Mouse (Mus musculus) testis, postnatal 10 days (tissue): ENCODE results near the gene Nr2e1.

Experiments used
- DNase-seq: peaks from one replicate; pipeline ENCODE4 v3.0.0; 2021; ENCODE audit warnings: low spot score

Nr2e1 gene

DNA sequence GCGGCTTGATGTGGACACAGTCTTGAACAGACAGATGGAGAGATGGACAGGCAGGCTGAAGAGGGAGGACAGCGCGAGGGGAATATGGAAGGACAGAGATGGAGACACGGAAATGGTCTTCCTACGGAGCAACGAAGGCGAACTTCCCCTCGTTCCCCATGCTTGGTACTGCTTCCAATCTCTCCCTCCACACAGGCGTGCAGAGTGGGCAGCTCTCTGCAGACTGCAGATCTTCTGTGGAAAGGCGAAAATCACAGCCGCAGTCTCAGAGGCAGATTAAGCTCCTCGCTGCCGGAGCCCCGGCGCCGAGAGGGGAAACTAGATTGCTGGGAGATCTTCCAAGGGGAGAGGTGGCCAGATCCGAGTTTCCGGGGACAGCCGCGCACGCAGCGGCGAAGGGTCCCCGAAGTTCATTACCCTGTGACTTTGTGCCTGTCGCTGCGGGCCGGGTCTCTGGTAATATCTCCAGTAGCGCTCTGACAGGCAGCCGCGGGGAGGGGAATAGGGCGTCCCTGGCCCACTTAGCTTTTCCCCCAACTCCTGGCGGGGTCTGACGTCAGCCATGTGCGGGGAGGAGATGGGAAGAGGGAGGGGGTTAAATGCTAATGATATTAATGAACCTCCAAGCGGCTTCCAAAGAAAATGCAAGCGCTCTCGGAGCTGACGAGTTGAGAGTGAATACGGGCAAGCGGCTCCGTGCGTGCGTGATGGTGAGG is at the start of gene Nr2e1, which contains the start of gene Ostm1:
Nr2e1 (minus strand) TSS at position 476 of the 716 bp plus-strand sequence.
Ostm1 (plus strand) TSS at position 666 of the 716 bp plus-strand sequence.
- DNase-seq, result no peak

DNA sequence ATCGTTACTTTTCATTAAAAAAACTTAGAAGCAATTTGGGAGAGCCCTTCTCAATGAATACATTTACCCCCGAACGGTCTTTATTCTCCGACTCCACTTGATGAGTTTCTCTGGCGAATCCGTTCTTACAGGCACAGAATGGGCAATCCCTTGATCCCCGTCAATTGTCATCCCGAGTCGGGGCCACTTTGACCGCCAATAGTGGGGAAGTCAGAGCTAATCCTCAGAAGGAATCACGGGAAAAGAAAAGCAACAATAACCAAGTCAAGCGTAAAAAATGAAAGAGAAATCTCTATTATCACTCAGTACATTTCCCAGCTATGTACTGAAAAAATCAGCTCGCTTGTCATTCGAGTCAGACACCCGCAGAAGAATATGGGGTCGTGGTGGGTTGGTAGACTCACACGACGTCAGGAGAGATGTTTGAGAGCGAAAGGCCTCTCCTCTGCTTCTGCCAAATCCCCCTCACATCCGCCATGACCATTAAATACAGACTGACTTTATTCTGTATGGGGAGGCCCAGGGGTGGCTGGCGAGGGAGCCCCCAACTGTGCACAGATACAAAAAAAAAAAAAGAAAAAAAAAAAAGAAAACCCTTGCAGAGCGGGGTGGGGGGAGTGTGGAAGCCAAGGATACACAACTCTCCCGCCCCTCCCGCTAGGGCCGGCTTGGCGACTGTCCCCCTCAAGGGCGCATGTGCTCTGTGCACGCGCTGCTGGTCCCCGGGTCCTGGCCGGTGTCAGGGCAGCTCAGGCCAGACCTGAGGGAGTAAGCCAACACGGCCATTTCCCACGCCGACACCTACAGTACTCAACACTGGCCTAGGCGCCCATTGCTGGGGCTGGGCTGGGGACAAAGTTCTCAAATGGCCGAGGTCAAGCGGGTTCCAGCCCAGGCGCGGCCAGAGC is 49.3 kb upstream of the Nr2e1 start:
- DNase-seq, result no peak

DNA sequence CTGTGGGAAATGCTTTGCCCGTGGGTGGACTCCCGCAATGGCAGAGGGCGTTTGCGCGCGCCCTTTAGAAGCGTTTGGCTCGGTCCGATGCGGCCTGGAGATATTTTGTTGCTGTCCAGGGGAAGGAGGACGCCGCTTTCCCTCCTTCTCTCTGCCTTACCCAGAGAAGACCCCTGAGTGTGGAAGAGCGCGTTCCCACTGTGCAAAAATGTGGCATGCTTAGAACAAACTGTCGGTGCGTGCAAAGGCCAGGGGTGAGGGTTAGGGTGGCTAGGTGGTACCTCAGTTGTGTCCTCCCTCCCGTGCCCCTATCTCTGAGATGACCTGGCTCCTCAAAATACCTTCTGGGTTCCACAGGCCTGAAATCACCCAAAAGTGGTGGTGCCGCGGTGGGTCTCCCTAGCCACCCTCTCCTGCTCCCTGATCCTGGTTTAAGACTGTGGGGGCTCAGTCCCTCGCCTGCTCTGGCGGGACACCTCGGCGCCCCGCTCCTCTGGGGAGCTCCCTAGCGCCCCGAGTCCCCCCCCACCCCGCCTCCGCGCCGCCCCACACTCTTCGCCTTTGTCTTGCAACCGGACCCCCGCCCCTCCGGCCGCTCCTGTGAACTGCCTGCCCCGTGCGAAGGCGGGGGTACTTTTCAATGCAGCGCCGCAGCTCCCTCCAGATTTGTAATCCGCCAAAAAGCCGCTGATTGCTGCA is 48.5 kb upstream of the Nr2e1 start:
- no peak for DNase-seq

DNA sequence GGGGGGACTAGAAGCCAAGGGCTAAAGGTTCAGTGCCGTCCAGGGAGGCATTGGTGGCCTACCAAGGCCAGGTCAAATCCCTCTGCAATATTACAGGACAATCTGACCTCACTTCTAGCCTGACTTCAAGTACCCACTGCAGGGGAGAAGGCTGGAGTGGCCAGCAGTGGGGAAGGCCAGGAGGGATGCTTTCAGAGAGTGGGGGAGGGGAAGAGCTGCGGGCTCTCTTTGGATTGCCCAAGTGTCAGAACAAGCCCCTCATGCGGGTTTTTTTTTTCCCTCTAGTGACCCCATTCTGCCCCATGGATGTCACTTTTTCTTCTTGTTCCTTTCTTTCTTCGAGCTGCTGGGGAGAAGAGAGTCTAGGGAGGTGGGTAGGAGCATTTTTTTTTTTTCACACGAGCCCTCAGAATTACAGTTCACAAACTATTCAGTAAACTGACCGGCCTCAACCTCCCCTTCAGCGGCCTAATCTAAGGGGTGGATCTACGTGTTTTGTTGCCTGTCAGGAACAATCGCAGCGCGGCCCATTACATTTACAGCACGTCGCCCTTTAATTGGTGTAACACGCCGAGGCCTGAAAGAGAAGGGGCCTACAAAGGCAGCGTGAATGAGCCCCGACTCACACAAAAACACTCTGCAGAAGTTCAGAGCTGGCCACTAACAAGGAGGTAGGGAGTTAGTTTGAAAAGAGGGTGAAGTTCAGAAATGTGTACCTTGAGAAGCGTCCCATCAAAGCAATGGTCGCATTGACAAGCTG is 47.3 kb upstream of the Nr2e1 start:
- DNase-seq, result no peak

DNA sequence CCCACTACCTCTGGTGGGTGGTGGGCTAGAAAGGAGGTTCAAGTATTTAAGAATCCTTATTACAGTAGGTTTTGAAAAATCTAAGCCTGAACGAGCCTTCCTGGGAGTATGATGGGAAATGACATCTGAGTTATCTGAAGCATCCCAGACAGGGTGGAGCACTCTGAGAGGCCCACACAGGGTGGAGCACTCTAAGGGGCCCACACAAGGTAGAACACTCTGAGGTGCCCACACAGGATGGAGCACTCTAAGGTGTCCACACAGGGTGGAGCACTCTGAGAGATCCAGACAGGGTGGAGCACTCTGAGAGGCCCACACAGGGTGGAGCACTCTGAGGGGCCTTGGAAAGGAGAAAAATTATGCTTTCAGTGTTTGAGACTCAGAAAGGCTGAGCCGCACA is 42.5 kb upstream of the Nr2e1 start:
- DNase-seq, result no peak

DNA sequence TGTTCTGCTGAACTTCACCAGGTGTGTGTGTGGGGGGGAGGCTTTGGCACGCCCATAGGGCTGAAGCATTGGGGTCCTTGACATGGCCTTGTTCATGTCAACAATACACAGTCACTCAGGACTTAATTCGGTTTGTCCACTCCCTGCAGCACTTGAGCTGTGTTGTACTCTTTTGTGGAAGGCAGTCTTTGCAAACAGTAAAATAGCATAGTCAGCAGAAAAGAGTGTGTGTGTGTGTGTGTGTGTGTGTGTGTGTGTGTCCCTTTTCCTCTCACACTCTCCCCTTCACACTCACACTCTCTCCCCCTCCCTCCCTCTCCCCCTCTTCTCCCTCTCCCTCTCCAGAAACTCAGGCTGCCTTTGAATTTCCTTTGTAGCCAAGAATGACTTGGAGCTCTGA is 34.9 kb upstream of the Nr2e1 start:
- no peak for DNase-seq

DNA sequence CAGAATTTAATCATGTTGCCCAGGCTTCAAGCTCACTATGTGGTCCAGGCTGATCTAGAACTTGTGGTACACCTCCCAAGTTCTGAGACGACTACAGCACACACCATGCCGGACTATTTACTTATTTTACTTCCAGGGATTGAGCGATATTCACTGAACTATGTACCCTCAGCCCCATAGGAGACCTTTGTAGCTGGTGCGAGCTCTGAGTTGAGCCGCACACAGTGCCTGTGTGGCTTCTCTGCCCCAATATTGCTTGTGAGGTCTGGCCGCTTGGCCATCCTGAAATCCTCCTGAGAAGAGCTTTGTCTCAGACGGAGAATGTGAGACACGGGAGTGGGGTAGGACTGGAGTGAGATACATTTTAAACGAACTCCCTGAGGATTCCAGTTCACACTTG is 31.3 kb upstream of the Nr2e1 start:
- DNase-seq, result no peak

DNA sequence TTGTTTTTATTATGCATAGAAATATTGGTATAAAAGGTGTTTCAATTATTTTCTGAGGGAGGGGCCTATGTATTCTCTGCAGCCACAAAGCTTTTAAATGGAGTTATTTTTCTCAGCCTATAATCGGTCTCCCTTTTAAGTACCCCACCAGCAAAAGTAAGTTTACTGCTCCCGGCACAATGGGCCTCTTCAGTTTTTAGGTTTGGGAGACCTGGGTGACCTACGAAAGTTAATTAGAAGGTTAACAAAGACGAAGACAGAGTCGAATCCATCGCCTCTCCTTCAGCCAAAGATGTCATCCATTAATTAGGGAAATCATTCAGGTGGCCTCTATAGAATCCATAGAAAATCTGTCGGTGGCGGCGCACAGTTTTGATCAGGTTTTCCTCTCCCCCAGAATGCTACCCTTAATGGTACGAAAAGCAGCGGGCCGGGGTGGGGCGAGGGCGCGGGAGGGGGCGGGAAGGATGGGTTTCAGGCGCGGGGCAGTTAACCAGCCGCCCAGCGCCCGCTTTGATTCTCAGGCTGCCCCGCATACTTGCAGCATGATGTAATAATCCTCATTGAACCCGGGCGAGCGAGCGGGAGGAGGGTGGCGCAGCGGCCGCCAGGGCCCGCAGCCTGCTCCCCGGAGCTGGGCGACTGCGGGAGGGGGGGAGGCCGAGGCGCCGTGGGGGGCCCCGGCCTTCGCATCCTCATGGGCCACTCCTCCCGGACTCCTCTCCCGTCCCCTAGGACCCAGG is 30.4 kb upstream of the Nr2e1 start:
- no peak for DNase-seq

DNA sequence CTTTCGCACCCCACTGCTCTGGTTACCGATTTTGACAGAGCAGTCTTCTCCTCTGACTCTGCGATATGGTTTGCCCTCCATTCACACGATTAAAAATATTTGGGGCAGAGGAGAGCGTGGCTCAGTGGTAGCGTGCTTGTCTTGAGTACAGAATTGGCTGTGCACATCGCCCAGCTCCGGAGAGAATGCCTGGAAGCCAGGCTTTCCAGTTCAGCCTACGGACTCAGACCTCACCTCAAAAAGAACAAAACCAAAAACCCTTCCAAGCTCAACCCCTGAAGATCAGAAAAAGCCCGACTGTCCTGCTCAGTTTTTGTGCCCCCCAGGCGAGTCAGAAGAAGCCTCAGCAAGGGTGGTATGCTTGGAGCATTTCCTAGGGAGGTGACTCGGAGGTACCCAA is 29.6 kb upstream of the Nr2e1 start:
- DNase-seq, result no peak

DNA sequence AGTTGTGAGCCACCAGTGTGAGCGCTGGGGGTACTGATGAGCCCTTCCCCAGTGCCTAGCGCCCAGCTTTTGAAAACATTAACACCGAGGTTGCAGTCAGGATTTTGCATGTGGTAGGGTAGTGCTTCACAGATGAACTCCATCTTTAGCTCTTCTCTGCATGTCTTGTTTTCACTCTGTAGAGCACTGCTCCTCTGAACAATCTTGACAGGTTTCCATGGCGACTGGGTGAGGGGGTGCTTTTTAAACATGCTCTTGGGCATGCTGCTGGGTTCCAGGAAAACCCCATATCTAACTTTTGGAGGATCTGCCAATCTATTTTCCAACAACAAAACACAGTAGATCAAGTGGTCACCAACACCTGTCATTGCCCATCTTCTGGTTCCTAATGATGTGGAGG is 23.3 kb upstream of the Nr2e1 start:
- no peak for DNase-seq

DNA sequence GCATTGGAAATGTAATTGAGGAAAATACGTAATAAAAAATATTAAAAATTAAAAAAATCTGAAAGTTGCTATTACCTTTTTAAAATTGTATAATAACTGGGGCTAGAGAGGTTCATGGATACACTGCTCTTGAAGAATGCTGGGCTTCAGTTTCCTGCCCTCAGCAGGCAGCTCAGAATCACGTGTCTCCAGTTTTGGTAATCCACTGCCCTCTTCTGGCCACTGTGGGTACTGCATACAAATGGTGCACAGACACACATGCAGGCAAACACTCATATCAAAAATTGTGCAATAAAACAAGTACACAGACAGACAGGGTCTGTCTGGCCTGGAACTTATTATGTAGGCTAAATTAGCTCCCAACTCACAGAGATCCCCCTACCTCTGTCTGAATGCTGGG is 21.4 kb upstream of the Nr2e1 start:
- no peak for DNase-seq

DNA sequence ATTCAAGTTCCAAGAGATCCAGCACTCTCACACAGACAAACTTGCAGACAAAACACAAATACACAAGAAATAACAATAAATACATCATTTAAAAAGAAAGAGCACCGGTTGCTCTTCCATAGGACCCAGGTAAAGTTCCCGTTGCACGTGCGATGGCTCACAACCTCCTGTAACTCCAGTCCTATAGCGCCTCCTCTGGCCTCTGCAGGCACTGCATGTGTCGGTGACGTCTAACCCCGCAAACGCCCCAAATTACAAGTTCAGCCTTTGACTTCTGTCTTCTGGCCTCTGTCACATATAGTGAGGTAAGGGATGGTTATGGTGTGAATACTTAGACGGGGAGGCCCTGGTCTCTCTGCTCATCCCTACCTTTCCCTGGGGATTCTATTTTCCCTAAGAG is 18.1 kb upstream of the Nr2e1 start:
- peak; percentile 70 for DNase-seq

DNA sequence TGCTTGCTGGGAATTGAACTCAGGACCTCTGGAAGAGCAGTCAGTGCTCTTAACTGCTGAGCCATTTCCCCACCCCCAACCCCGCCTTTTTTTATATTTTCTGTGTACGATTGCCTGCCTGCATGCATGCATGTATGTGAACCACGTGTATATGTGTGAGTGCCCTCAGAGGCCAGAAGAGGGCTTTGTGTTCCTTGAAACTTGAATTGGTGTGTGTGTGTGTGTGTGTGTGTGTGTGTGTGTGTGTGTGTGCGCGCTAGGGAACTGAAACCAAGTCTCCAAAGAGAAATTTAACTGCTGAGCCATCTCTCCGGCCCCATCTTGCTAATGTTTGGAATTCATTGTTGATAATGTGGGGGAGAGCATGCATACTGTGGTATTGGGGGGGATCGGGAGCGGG is 15.2 kb upstream of the Nr2e1 start:
- no peak for DNase-seq

DNA sequence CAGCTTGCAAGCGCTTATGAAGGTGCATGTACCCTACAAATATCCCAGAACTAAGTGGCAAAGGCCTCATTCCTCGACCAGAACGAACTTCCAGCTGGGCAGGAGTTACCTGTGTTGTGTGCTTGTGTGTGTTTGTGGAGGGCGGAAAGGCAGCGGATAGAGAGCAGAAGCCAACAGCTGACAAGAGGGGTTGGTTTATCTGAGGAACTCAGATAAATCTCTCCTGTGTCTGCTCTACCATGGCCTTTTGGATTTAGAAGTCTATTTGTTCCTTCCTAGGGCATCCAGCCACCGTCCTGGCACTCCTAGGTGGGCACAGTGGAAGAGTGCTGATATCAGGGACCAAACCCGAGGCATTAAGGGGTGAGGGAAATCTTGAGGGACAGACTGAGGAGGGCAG is 9.8 kb upstream of the Nr2e1 start:
- no peak for DNase-seq

DNA sequence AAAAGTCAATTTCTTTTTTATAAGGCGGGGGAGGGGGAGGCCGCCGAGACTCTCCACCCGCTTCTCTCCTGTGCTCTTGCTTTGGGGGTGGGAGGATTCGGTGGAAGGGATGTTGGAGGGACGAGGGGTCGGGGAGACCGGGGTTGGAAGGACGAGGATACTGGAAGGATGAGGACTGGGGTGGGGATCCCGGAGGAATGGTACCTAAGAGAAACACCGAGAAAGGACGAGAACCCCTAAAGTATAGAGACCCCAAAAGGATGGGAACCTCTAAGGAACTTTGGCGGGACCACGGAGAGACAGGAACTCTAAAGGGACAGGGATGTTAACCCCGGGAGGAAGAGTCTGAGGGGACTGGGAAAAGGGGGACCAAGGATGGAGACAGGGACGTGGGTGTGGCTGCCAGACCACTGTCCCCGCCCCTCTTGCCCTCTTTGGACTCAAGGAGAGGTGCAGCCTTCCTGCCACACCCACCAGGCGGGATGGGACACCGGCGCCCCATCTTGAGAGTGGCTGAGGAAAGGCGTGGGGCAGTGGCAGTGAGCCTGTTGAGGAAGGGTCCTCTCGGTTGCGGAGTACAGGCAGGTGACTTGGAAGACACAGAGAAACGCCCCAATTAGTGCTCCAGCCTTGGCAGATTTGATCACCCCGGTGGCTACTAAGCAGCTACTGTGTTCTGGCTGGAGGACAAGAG is 8.7 kb upstream of the Nr2e1 start:
- DNase-seq, result no peak

DNA sequence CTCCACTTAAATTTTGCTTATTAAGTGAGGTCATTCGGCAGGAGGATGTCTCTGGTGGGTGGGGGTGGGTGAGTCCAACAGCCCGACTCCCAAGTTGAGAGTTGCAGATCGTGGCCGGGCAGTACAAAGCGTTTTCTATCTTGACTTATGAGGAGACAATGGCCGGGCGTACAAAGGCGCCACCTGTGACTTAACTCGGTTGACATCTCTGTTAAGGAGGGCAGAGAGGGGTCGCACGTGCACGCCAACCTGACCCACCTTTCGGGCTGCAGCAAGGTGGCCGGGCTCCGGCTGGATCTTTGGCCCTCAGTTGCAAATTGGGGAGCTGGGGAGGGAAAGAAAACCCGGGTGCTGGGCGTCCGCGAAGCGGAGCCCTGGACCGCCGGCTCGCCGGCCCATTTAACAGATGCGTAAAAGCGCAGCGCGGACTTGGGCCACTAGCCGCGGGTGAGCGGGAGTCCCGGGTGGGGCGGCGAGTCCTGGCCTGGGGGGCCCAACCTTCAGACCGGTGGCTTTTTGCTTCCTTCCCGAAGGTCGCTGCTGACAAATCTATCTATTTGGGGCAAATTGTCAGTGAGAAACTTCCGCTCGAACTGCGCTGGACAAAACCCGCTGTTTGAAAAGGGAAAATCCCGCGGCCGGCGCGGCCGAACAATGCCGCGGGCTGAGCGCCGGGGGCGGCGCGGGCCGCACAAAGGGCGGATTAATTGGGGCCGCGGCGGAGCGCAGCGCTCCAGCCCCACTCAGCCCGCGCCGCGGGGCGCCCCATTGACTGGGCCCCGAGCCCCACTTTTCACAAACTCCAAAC is 8.0 kb upstream of the Nr2e1 start:
- DNase-seq, result no peak

DNA sequence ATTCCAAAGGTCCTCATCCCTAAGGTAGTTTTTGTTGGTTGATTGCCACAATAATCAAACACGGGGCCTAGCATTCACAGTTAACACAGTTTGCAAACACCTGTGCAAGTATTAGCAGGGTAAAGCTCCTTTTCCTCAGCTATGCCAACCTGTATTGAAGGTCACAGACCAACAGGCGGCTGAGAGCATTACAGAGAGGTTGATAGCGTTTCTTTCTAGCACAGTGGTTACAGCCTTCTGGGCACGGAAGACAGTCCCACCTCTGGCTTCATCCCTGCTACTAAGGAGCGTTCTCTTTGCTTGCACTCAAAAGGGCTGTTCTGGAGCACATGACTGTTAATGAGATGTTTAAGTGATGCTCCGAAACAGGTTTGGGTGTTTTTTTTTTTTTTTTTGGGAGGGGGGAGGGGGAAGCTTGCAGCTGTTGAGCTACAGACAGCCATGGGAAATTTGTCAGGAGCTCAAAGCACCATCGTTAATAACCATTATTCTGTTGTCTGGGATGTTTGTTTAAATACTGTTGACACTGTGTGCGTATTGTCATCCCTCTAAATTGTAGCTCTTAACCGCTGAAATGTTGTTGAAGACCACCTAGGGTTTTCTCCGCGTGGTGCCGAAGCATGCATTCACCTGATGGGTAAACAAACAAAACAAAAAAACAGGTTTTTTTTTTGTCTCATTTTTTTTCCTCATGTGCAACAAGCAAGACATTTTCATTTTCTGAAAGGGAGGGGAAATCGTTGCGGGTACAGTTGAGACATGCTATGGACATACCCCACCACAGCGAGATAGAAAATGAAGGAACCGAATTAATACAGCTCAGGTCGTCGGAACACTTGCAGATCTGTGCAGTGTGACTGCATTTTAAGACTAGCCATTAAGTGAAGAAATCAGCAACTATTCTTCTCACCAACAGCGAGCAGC is 7.1 kb upstream of the Nr2e1 start:
- DNase-seq, result no peak

DNA sequence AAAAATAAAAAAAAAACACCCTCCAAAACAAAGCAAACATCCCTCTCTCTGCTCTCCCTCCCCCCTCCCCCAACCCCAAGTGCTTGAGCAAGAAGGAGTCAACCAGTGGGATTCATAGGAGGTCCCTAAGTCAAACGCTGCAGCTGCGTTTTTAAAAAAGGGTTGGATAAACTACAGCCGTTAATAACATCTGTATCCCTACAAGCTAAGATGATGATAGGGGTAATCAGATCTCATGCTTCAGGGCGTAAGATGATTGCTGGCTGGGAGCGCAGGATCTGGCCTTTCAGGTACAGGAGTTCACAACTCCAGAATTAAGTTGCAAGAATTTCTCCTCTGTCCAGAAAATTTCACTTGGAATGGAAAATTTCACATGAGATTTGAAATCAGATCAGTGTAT is 6.1 kb upstream of the Nr2e1 start:
- no peak for DNase-seq
